Mouse (Mus musculus) embryo, embryonic 9.5 days (tissue): ENCODE results near the gene Dclre1a.
A peak's percentile ranks its signal among the peaks of the same experiment; 100 is the strongest.

Experiments used
- DNase-seq: peaks from one replicate; pipeline ENCODE4 v3.0.0-alpha.2; 2017; ENCODE audit errors: extremely low spot score

The Dclre1a gene

DNA sequence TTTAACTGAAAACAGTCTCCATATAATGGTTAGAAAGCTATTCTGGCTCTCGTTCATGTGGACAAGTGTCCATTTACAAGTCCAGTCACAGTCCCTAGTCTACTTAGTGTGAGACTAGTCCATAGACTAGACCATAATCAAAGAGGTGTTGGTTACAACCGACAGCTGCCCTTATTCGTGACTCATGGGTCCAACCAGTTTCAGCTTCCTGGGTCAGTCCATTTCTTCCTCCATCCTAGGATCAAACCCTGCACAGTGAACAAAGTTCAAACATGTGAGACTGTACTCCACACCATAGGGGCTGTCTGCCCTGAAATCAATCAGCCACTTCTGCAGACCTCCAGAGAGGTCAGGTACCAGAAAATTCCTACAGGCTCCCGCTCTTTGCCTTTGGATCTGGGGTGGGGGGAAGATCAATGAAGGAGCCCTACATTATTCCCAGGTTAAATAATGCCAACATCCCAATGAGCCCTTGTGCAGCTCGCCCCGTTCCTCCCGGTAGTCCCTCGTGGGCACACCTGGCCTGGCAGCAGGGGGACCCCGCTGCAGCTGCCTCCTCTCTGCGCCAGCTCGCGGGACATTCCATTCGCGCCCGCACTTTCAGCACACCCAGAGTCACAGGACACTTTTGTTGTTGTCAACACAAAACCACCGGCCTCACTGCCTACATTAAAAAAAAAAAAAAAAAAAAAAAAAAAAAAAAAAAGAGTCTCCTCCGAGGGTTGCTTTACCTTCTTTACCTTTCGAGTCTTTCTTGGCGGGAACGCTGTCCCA, at the start of gene Dclre1a:
Gene Dclre1a (minus strand): TSS at position 767 of the 774 bp plus-strand sequence.
- DNase-seq = peak; percentile 66

DNA sequence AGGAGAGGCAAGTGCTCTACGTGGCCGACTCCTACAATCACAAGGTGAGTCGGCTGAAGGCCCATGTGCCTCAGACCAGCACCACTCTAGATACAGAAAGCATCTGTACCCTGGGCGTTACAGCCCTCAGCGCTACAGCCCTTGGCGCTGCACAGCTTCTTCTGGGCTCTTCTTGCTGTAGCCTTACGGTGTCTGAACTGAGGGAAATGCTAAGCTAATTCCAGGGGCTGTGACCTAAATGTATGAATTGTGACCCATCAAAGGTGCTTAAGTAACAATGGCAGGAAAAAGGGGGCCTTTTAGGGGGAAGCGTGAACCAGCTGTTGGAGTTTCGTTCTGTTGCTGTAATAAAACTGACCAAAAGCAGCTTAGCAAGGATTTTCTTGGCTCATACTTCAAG, 44.5 kb upstream of the Dclre1a start:
- DNase-seq = no peak

GRCm38 (mm10) chr19:56590250-56590649, 42.2 kb upstream of the Dclre1a start:
- no peak for DNase-seq

DNA sequence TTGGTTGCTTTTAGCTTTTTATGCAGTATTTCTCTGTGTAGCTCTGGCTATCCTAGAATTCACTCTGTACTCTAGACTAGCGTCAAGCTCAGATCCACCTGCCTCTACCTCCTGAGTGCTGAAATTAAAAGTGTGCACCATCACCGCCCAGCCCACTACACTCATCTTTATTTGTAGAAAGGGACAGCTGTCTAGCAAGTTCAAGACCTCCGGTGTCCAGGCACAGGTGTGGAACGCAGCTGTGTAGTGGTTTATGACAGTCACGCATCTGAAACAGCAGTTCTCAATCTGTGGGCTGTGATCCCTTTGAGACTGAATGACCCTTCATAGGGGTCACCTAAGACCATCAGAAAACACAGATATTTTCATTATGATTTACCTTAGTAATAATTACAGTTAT, 41.4 kb upstream of the Dclre1a start:
- DNase-seq = no peak

DNA sequence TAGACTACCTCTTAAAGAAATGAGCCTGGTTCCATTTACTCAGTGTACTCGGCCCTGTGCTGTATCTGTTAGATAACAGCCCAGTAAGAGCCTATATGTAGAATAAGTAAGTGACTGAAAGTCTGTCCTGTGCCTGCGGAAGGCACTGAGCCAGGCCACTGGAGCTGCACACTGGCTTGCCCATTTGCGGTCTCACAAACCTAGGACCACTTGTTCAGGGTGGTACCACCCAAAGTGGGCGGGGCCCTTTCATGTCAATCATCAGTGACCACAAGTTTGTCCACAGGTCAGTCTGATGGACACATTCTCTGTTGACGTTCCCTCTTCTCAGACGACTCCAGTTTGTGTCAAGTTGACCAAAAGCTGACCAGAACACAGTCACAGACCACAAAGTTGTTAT, 41.0 kb upstream of the Dclre1a start:
- DNase-seq = no peak

DNA sequence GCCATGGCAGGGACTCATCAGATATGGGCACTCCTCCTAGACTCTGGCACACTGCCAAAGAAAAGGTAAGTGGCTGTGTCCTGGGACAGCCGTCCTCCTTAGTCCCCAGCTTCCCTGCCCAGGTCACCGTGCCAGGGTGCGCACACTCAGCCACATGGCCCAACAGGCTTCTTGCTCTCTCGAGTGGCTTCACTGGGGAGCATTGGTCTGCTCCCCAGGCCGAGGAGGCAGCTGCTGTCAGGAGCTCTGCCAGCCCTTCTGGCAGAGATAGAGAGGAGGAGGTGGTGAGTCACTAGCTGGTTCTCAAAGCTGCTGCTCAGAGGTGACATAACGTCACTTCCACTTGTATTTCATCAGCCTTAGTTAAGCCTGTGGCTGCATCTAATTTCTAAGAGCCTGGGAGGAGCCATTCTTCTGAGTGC, 40.2 kb upstream of the Dclre1a start:
- DNase-seq = no peak

DNA sequence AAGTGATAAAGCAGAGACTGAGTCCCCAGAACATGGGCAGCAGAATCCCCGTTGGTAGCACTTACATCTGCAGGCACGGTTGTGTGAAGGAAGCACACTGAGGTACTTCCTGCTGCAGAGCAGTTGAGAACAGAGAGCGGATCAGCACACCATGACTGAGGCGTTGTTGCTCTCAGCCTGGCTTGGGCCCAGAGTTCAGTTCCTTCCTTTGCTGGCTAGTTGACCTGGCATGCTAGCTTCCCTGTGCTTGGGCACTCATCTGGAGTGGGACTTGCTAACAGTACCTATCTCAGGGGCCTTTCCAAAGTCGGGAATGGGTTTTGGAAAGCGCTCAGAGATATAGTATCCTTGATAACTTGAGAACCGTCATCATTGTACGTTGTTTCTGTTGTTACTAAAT, 38.3 kb upstream of the Dclre1a start:
- DNase-seq = no peak

GRCm38 (mm10) chr19:56584288-56584687, 36.3 kb upstream of the Dclre1a start:
- DNase-seq = no peak

DNA sequence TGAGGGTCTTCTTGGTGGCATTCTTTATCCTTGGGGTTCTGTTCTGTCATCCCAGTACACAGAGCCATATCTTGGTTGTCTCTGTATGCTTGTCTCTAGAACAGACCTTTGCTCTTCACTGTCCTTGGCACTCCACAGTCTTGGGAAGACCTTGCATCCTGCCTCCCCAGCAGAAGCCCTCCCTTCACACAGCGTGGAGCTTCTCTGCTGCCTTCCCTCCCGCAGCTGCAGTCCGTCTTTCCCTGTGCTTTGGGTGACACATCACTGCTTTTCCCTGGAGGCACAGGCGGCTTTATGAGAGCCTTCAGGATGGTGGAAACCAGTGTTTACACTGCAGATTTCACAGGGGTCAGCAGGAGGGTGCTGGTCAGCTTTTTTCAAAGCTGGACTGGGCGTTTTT, 35.8 kb upstream of the Dclre1a start:
- DNase-seq = no peak

- no peak for DNase-seq
Measured at GRCm38 (mm10) chr19:56581981-56582380, 34.0 kb upstream of the Dclre1a start.

GRCm38 (mm10) chr19:56577801-56578200, 29.8 kb upstream of the Dclre1a start:
- no peak for DNase-seq

DNA sequence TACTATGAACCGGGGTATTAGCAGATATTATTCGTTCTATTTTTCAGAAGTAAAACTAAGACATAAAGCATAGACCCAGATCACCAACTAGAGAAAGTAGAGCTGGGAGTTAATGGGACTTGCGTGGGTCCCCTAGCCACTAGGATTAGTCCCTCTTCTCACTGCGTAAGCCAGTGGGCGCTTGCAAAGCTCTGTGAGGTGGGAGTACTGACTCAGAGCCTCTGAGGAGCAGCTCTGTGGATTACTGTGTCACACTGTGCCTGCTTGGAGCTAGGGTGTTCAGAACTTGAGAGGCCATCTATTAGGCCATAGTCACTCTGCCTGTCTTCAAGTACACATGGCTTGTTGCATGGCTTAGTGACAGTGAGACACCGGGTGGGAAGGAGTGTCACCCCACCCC, 25.2 kb upstream of the Dclre1a start:
- no peak for DNase-seq

DNA sequence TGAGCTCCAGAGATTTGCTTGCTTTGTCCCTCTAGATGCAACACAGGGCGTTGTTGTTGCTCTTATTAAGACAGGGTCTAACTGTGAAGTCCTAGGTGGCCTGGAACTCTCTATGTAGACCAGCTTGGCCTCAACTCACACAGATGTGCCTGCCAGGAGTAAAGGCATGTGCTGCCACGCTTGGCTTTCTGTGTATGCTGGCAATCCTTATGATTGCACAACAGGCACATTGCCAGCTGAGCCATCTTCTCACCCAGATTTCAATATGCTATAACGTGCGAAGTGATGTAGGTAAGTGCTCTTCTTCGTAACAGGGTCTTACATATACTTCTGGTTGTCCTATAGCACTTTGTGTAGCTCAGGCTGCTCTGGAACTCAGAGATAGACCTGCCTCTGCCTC, 23.9 kb upstream of the Dclre1a start:
- DNase-seq = no peak

GRCm38 (mm10) chr19:56571234-56571633, 23.2 kb upstream of the Dclre1a start:
- no peak for DNase-seq

DNA sequence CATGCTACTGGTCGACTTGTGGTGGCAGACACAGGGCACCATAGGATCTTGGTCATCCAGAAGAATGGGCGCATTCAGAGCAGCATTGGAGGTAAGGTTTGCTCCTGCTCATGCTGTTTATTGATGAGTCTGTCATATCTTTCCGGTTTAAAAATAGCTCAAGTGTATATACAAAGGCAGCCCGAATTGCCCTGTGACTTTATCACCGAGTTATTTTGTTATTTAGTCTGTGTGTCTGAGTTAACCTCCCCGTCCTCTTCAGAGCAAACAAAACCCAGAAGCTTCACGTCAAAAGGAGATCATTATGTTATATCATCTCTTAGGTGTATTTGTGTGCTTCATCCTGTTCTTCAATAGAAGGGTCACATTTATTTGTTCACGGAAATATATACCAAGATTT, 22.8 kb upstream of the Dclre1a start:
- DNase-seq = no peak

DNA sequence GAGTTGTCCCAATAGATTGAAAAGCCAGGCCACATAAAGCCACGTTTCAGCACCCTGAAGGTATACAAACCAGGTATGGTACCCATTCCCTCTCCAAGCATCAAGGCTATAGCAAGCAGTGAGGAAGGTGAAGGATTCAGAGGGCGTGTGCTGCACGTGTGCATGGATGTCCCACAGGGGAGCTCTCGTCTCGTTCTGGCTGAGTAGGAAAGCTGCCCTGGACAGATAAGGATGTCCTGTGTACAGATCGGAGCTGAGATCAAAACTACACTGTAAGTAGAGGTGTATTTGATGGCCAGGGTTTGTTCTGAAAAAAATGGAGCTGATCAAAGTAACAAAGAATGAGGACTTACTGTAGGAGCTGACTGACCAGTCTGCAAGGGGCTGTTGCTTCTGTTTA, 18.9 kb upstream of the Dclre1a start:
- DNase-seq = no peak

DNA sequence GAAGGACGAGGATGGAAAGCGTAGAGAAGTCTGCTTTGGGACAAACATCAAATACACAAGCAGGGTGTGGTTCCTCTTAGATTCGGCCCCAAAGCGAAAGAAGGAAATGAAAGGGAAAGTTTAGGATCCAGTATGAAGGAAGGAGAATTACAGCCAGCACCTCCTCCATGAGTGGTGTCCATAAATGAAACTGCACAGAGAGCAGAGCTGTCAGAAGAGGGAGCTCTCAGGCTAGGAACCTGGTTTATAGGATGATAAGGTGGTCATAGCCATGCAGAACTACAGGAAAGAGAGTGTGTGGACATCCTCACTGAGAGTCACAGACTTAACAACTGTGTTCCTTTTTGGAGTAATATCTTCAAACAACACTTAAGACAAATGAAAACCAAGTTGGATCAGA, 18.0 kb upstream of the Dclre1a start:
- DNase-seq = peak; percentile 12

- DNase-seq = no peak
Measured at GRCm38 (mm10) chr19:56565358-56565757, 17.3 kb upstream of the Dclre1a start.

DNA sequence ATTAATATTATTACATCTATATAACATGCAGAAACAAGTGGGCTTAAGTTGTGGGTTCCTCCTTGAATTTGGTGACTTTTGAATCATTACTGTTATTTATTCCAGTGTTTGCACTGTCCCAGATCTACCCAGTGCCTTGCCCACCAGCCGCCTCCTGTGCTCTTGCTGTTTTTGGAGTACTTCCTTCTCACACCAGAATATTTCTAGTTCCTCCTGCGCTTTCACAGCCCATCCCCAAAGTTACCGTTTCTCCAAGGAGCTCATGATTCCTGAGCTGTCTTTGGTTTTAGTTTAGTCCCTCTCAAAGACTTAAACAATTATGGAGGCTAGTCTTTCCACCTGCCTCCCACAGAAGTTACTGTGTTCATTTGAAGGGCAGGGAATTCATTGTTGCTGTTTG, 15.4 kb upstream of the Dclre1a start:
- no peak for DNase-seq

GRCm38 (mm10) chr19:56562433-56563138, 14.6 kb upstream of the Dclre1a start:
- DNase-seq = no peak

DNA sequence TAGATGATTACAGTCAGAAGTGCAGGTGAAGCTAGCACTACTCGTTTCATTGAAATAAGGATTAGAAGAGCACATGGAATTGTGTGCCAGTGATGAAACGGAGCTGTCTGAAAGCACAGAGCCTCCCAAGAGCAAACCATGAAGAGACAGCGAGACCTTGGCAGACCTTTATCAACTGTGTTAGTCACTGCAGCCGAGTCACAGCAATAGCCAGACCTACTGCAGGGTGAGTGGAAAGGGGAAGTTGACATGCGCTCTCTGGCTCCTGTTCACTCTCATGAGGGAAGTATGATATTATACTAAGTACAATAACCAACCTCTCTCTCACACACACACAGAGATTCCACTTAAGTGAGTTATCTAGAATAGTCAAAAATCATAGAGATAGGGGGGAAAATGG, 8.0 kb upstream of the Dclre1a start:
- no peak for DNase-seq

- no peak for DNase-seq
Measured at GRCm38 (mm10) chr19:56553177-56553576, 5.2 kb upstream of the Dclre1a start.

GRCm38 (mm10) chr19:56549033-56549680, 1.1 kb upstream of the Dclre1a start:
- DNase-seq = no peak
